Mouse (Mus musculus) CD8-positive naive resting alpha-beta T cell, adult 2 months (primary cell): ENCODE data around the gene Coq8b.

Source experiments
- DNase-seq, 2 experiments: peaks; one replicate each; pipeline ENCODE4 v3.0.0; 2022; ENCODE audit warnings: low read depth in 2 of 2, low spot score in 2 of 2

The Coq8b gene

DNA sequence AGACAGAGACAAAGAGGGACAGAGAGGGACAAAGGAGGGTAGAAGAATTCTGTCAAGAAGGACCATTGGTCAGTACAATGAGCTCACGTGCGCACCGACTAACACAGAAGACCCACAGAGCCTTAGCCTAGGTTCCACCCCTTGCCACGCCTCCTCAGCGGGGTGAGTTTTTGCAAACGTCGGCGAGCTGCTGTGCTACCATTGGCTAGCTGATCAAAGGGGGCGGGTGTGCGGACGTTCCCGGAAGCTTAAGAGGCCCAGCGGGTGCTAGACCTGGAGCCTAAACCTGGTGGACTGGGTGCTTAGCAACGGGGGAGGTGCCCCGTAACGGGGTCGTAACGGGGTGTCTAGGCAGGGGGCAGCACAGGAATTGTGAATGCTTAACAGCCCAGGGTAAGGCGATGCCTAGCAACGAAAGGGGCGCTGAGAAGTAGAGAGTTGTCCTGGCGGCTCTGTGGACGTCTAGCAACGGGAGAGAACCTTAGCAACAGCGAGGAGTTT is at the start of gene Coq8b:
Gene Coq8b, plus strand, starts transcription at position 243 of the 501 bp plus-strand sequence.
- peak; percentile 82 to 90 for DNase-seq

- peak; percentile 24 to 51 for DNase-seq
Observed at GRCm38 (mm10) chr7:27184964-27185363, 47.9 kb upstream of the Coq8b start.

- DNase-seq, result no peak
Observed at GRCm38 (mm10) chr7:27185986-27186385, 46.8 kb upstream of the Coq8b start.

GRCm38 (mm10) chr7:27189271-27189931 is 43.4 kb upstream of the Coq8b start:
- DNase-seq, result no peak

DNA sequence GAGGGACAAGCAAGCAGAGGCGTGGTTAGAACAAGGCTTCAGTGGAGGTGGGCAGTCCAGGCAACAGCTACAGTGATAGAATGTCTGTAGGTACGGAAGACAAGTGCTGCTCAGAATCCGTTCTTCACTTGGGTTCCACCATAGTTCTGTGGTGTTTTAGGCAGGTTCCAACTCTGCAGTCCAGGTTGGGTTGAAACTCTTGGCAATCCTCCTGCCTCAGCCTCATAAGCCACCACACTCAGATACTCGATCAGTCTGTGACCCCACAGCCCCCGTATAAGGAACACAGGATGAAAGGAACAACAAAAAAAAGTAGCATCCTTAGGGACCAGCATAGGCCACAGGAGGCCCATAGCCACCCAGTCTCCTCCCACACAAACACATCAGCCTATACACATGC is 40.4 kb upstream of the Coq8b start:
- no peak for DNase-seq

GRCm38 (mm10) chr7:27193731-27194130 is 39.1 kb upstream of the Coq8b start:
- DNase-seq, result no peak

- peak; percentile 92 to 93 for DNase-seq
Observed at GRCm38 (mm10) chr7:27195681-27196611, 36.9 kb upstream of the Coq8b start, which contains the start of the genes BC024978 and Snrpa. BC024978 (plus strand) TSS chr7:27195781. Snrpa (minus strand) TSS chr7:27196271.

GRCm38 (mm10) chr7:27197136-27197535 is 35.7 kb upstream of the Coq8b start:
- no peak for DNase-seq

DNA sequence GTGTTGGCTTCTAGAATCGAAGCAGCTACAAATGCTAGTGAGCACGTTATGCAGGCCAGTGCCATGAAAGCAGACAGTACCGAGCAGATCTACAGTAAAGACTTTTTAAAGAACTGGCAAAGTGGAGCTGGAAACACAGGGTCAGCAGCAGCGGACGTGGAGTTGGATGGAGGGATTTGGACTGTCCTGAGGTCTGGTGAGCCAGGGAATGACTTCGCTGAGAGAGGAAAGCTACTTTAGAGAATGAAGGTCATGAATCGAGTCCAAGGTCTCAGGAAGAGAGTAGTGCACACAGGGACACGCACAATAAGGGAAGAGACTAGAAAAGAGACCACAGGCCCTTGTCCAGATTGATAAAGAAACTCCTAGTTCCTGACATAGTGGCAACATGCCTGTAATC is 35.2 kb upstream of the Coq8b start:
- DNase-seq, result no peak

DNA sequence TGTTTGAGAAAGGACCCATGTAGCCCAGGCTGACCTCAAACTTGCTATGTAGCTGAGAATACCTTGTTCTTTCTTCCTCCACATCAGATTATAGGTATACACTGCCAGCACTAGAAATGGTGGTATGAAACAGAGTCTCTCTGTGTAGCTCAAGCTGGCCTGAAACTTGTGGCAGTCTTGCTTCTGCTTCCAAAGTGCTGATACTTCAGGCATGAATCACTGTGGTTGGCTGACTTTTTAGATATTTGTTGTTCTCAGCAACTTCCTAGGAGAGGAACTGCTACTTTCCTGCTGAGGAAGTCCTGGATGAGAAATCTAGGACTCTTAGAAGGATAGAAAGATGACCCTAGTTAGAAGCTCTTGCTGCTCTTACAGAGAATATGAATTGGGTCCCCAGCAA is 34.5 kb upstream of the Coq8b start:
- no peak for DNase-seq

DNA sequence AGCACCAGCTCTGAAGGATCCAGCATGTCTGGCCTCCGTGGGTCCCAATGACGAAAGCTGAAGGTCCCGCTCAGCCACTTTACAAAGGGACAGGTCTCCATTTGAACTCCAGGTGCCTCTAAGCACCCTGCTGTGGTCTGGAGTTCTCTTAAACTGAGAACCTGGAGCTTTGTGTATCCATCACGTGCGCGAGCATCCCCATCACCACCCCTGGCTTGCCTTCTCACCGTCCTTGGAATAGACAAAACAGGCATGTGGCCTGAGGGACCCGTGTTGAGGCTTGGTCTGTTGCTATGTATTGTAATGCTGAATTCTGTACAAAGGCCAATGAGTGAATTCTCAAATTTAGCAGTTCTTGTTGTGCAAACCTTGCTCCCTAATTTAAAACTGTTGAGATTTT is 34.0 kb upstream of the Coq8b start:
- DNase-seq, result no peak

- no peak for DNase-seq
Observed at GRCm38 (mm10) chr7:27203730-27204449, 28.9 kb upstream of the Coq8b start.

DNA sequence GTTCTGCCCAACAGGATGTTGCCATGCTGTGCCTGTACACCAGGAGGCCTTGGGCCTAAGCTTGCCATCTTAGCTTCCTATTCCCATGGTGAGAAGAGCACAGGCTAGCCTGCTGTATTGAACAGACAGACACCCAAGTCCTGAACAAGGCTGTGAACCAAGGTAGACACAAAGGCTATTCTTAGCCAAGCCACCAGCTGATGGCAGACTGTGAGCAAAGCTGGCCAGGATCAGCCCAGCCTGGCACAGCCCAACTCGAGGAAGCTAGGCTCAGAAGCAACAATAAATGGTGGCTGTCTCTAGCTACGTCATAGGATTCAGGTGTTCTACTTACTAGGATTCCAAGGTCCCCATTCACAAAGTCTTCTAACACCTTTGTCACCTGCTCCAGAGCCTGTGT is 20.2 kb upstream of the Coq8b start:
- DNase-seq, result no peak

DNA sequence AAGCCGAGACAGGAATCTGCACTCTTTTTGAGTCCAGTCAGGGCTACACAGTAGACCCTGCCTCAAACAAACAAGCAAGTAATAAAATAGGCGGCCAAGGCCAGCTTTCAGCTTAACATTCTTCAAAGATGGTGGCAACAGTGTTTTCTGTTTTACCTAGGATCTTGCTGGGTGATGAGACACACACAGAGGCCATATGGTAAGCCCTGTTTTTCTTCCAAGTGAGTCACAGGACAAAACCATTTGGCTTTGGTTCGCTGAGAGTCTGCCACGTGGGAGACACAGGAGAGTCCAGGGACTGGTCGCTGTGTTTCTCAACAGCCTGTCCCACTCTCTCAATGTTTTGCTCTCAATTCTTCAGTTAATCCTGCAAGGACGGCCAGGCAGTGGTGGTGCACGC is 14.2 kb upstream of the Coq8b start:
- DNase-seq, result no peak

GRCm38 (mm10) chr7:27219937-27220336 is 12.9 kb upstream of the Coq8b start:
- no peak for DNase-seq

GRCm38 (mm10) chr7:27221939-27222338 is 10.9 kb upstream of the Coq8b start:
- DNase-seq, result no peak

- no peak for DNase-seq
Observed at GRCm38 (mm10) chr7:27222538-27222937, 10.3 kb upstream of the Coq8b start.

DNA sequence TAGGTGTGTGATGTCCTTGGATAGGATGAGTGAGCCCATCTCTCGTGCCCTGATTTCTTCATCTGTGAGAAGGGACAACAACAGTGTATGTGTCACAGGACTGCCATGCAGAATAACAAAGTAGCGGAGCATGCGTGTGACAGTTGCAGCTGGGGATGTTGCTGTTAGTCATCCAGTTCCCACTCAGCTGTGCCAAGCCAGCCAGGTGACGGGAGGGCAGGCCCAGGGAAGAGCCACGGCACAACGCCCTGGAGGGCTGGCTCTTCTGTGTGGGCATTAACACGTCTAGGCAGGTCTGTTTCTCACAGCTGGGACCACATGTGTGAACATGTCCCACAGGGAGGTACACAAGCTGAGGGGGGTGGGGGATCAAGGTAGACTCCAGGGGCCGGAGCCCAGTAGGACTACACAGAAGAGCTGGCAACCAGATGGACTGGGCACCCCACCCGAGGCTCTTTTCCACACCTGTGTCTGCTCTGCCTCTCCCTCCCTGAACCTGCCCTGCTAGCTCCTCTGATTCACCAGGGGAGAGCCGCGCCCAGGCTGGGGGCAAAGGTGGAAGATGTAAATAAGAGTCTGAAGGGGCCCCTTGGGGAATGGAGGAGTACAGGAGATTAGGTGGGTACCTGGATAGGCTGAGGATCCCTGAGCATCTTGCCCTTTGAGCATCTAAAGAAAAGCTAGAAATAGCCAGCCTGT is 7.8 kb upstream of the Coq8b start:
- DNase-seq, result no peak

DNA sequence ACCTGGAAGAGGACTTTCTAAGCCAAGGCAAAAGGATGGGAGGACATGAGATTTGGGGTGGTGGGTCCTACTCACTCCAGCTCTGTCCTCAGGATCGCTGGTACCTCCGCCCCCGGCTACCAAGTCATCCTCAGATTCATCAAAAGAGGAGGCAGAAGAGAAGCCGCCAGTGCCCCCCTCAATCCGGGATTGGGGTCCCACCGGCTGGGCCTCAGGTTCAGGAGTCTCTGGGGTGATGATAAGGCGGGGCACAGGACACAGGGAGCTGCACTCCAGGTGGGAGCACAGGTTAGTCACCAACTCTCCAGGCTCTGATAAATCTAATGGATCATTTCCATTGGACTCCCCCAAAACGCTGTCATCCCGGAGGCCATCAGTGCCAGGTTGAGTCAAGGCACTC is 5.5 kb upstream of the Coq8b start:
- no peak for DNase-seq

GRCm38 (mm10) chr7:27227676-27228075 is 5.1 kb upstream of the Coq8b start:
- DNase-seq, result no peak
